Mouse (Mus musculus) megakaryocyte, adult 5-6 weeks (primary cell): ENCODE measurements at regions not wholly inside any gene's neighbourhood (a gene's known extent, or its start where the extent isn't known, plus 50 kb on each side); places are given as distances from the start of the nearest gene placed in this dataset.

Experiments used
- ATAC-seq: 2 replicates; pipeline ENCODE4 v1.8.0; 2016; ENCODE audit warnings: mild to moderate bottlenecking, inconsistent platforms; ENCODE audit not compliant: poor library complexity, severe bottlenecking

GRCm38 (mm10) chr11:9739098-9739497 is 547.4 kb downstream of the Abca13 start:
- ATAC-seq: no peak

GRCm38 (mm10) chr11:9780240-9780901 is 588.6 kb downstream of the Abca13 start:
- ATAC-seq: no peak

- peak; percentile 62 for ATAC-seq
Measured at GRCm38 (mm10) chr11:9793175-9793828, 601.6 kb downstream of the Abca13 start.

GRCm38 (mm10) chr11:9839636-9840035 is 647.9 kb downstream of the Abca13 start:
- no peak for ATAC-seq

- ATAC-seq: no peak
Measured at GRCm38 (mm10) chr11:9868454-9869130, 676.9 kb downstream of the Abca13 start.
